In the genomic region with DNA sequence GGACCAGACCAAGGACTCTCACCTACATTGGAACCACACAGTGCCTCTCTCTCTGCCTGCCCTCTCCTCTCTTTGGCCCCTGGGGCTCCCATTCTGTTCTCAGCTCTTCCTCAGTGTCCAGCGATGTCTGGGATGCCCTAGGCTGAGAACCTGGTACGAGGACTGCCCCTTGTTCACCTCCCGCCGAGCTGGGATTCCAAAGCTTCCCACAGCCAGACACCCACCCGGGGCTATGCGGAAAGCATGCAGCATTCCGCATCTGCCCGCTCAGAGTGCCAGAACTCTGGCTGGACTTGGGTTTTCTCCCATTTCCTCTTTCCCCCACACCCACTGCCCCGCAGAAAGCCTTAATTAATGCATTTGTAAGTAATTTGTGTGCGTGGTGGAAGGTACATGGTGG, we compare ENCODE assay signal across 22 mouse cellular contexts. TPM values are rescaled to one million over a fixed set of nuclear protein-coding genes. Genes with fewer than 3 reads are reported as not detected.
A peak's percentile ranks its signal among the peaks of the same experiment; 100 is the strongest.
DNase-seq lines count a peak whose midpoint lies in the region; ATAC-seq and TF ChIP-seq lines count a peak whose summit lies in the region.
"Had no signal": no experiment of that assay in that cellular context is flagged by ENCODE, and none has a peak within 500 bp of the region (broad histone marks: within the 10 kb centered on the region; RNA-seq: fewer than 3 reads in every experiment).

No protein-coding gene starts in this region.

- no peak overlapping the region for H3K27ac ChIP-seq in kidney, embryonic 16.5 days (ENCODE audit: low read length)
- no peak overlapping the region for H3K27ac ChIP-seq in ES-Bruce4 (ENCODE audit: insufficient read depth, low read length)
- no peak overlapping the region; the same call in 1 of the 2 replicates for H3K27ac ChIP-seq in embryonic facial prominence, embryonic 10.5 days (replicated peaks)
- no peak overlapping the region for H3K27ac ChIP-seq in stomach, postnatal 0 days (replicated peaks)
- H3K27ac ChIP-seq: embryonic facial prominence, embryonic 15.5 days; forebrain, embryonic 10.5 days; hindbrain, embryonic 12.5 days had no signal

- no peaks in the 10 kb centered on the region; the same call in 1 of the 2 replicates for H3K27me3 ChIP-seq in kidney, embryonic 16.5 days (ENCODE audit: insufficient read depth, low read length)
- H3K27me3 ChIP-seq in ES-Bruce4 (ENCODE audit: control insufficient read depth, insufficient read depth, low read length, poor library complexity, severe bottlenecking), result no peaks in the 10 kb centered on the region
- H3K27me3 ChIP-seq in embryonic facial prominence, embryonic 10.5 days (replicated peaks; ENCODE audit: low read depth, poor library complexity, severe bottlenecking), result no peaks in the 10 kb centered on the region
- H3K27me3 ChIP-seq in stomach, postnatal 0 days (ENCODE audit: control insufficient read depth, insufficient read depth, low read length), result no peaks in the 10 kb centered on the region
- H3K27me3 ChIP-seq: embryonic facial prominence, embryonic 15.5 days; heart, embryonic 12.5 days; hindbrain, embryonic 12.5 days; Patski had no signal

- 72% methylated on average over 10 of the region's 10 CpGs for WGBS in kidney, embryonic 16.5 days
- 44% methylated on average over 10 of the region's 10 CpGs for WGBS in embryonic facial prominence, embryonic 10.5 days
- WGBS in stomach, postnatal 0 days, result 81% methylated on average over 10 of the region's 10 CpGs

- ATAC-seq in kidney, embryonic 16.5 days (ENCODE audit: low FRiP score, low TSS enrichment), result 0 out of 2 replicates have a peak, but pooled peaks have one; percentile 43
- ATAC-seq in stomach, postnatal 0 days (ENCODE audit: low FRiP score, low TSS enrichment), result 0 out of 2 replicates have a peak, but pooled peaks have one; percentile 56
- no peak for ATAC-seq in CD4-positive, CD25-positive, alpha-beta regulatory T cell, adult 4 months
- ATAC-seq: forebrain, embryonic 16.5 days; hindbrain, embryonic 16.5 days; Patski had no signal

- H3K4me2 ChIP-seq in kidney, embryonic 16.5 days (replicated peaks; ENCODE audit: low read depth, low read length), result no peak overlapping the region
- no peak overlapping the region for H3K4me2 ChIP-seq in stomach, postnatal 0 days (replicated peaks; ENCODE audit: low read depth)
- H3K4me2 ChIP-seq: embryonic facial prominence, embryonic 15.5 days; heart, embryonic 12.5 days; hindbrain, embryonic 12.5 days had no signal

- peaks cover 15% of the 10 kb centered on the region for H3K4me1 ChIP-seq in kidney, embryonic 16.5 days (ENCODE audit: insufficient read depth, low read length)
- no peaks in the 10 kb centered on the region for H3K4me1 ChIP-seq in ES-Bruce4 (ENCODE audit: control insufficient read depth, insufficient read depth, low read length)
- peaks cover 21% of the 10 kb centered on the region for H3K4me1 ChIP-seq in embryonic facial prominence, embryonic 10.5 days
- H3K4me1 ChIP-seq in stomach, postnatal 0 days (replicated peaks; ENCODE audit: control insufficient read depth, insufficient read depth), result no peaks in the 10 kb centered on the region
- H3K4me1 ChIP-seq: hindbrain, embryonic 12.5 days had no signal

- DNase-seq in kidney, postnatal 36 days, result no peak
- peak; percentile 21 for DNase-seq in embryonic facial prominence, embryonic 10.5 days (ENCODE audit: low spot score)
- DNase-seq in stomach, postnatal 0 days (ENCODE audit: low spot score), result no peak
- no peak for DNase-seq in heart, adult 11 months
- DNase-seq: adrenal gland, adult 2 months; adrenal gland, postnatal 25 days; cerebellum, adult 18-20 months; cerebellum, adult 9-11 months; cerebellum, postnatal 36 days; gastrocnemius, postnatal 14 days; heart, postnatal 36 days had no signal

- H3K9me3 ChIP-seq in kidney, embryonic 16.5 days (ENCODE audit: low read length), result no peaks in the 10 kb centered on the region
- no peaks in the 10 kb centered on the region for H3K9me3 ChIP-seq in ES-Bruce4 (replicated peaks; ENCODE audit: control insufficient read depth, insufficient read depth, low read length, poor library complexity, severe bottlenecking)
- no peaks in the 10 kb centered on the region for H3K9me3 ChIP-seq in embryonic facial prominence, embryonic 10.5 days
- H3K9me3 ChIP-seq in stomach, postnatal 0 days (ENCODE audit: control insufficient read depth, low read length), result no peaks in the 10 kb centered on the region
- H3K9me3 ChIP-seq: embryonic facial prominence, embryonic 15.5 days; forebrain, embryonic 10.5 days; heart, embryonic 12.5 days; hindbrain, embryonic 12.5 days had no signal

- TF ChIP-seq CTCF in ES-Bruce4 (IDR thresholded peaks at IDR 0.05; ENCODE audit: low read depth, low read length), result no peak
- TF ChIP-seq CTCF in stomach, postnatal 0 days (IDR thresholded peaks at IDR 0.05; ENCODE audit: low read depth), result no peak

- TF ChIP-seq POLR2A in ES-Bruce4 (IDR thresholded peaks at IDR 0.05; ENCODE audit: insufficient read depth, low read length), result no peak

- H3K4me3 ChIP-seq in kidney, embryonic 16.5 days (ENCODE audit: low read length), result no peak overlapping the region
- peak overlapping the region; percentile 11; the same call in 1 of the 2 replicates for H3K4me3 ChIP-seq in ES-Bruce4 (ENCODE audit: low read depth, low read length)
- H3K4me3 ChIP-seq in embryonic facial prominence, embryonic 10.5 days, result no peak overlapping the region
- H3K4me3 ChIP-seq in stomach, postnatal 0 days (ENCODE audit: low read depth, low read length), result no peak overlapping the region
- H3K4me3 ChIP-seq: embryonic facial prominence, embryonic 15.5 days; erythroblast, embryonic 14.5 days; forebrain, embryonic 10.5 days; heart, embryonic 12.5 days; hindbrain, embryonic 12.5 days had no signal

- no peak overlapping the region for H3K9ac ChIP-seq in kidney, embryonic 16.5 days (replicated peaks; ENCODE audit: low read length)
- H3K9ac ChIP-seq in ES-Bruce4 (ENCODE audit: low read depth, poor library complexity, severe bottlenecking), result no peak overlapping the region
- H3K9ac ChIP-seq in stomach, postnatal 0 days (ENCODE audit: low read length), result no peak overlapping the region
- H3K9ac ChIP-seq: embryonic facial prominence, embryonic 15.5 days; heart, embryonic 12.5 days; hindbrain, embryonic 12.5 days had no signal

- H3K36me3 ChIP-seq in kidney, embryonic 16.5 days (ENCODE audit: insufficient read depth, low read length), result peaks cover 20% of the 10 kb centered on the region
- peaks cover 11% of the 10 kb centered on the region for H3K36me3 ChIP-seq in ES-Bruce4 (ENCODE audit: control insufficient read depth, insufficient read depth, low read length, poor library complexity, severe bottlenecking)
- H3K36me3 ChIP-seq in embryonic facial prominence, embryonic 10.5 days (replicated peaks), result peaks cover 46% of the 10 kb centered on the region
- peaks cover 6% of the 10 kb centered on the region; the same call in 1 of the 2 replicates for H3K36me3 ChIP-seq in stomach, postnatal 0 days (ENCODE audit: control insufficient read depth, insufficient read depth, low read length)

- TF ChIP-seq EP300 in ES-Bruce4 (IDR thresholded peaks at IDR 0.05; ENCODE audit: insufficient read depth, low read depth, low read length), result no peak
- TF ChIP-seq EP300 in stomach, postnatal 0 days (optimal IDR thresholded peaks at IDR 0.05), result no peak

RNA-seq across cellular contexts. Expression of gene Mmadhc, which starts 19.9 kb away (rescaled TPM):
- polyA plus RNA-seq in kidney, embryonic 16.5 days (2015; fragmentation: Nextera tagmentation; extraction: Ambion mirVana), result 166 and 172 TPM in 2 replicates
- polyA plus RNA-seq in ES-Bruce4 (2011; ENCODE audit: insufficient read depth, insufficient read length, low read depth, missing spikeins), result 88.0 and 89.8 TPM in 2 replicates
- 161 and 164 TPM in 2 replicates for polyA plus RNA-seq in embryonic facial prominence, embryonic 10.5 days (2016; fragmentation: Nextera tagmentation; extraction: Ambion mirVana)
- 147 and 149 TPM in 2 replicates for polyA plus RNA-seq in stomach, postnatal 0 days (2015; fragmentation: Nextera tagmentation; extraction: Ambion mirVana)
- polyA plus RNA-seq in CD4-positive, CD25-positive, alpha-beta regulatory T cell, adult 4 months (2017; shearing (Covaris generic)), result 10 to 100 TPM; 46.5 to 48.3 TPM
